Mouse (Mus musculus): ENCODE data around the gene Ppme1. TPM values are rescaled to one million over a fixed set of nuclear protein-coding genes. Genes with fewer than 3 reads are reported as not detected.

Ppme1 gene
- total RNA-seq (2023; ENCODE audit: inconsistent age): 32.1 to 36.4 TPM (median 34.5 TPM) in 4 replicates

GRCm38 (mm10) chr7:100371495-100372451 is at the start of gene Ppme1, which contains the start of gene C2cd3:
Ppme1 (minus strand) TSS chr7:100372307.
C2cd3 (plus strand) TSS chr7:100372233.

GRCm38 (mm10) chr7:100285383-100285782 is 86.7 kb downstream of the Ppme1 start, which contains the start of gene P4ha3:
P4ha3 (plus strand) TSS chr7:100285520.

Other genes starting within 250 kb of the Ppme1 start
- gene Lipt2, start 213.0 kb downstream of the Ppme1 start, total RNA-seq (2023; ENCODE audit: inconsistent age): 0.51 to 1.7 TPM (median 0.95 TPM) in 4 replicates
- gene Kcne3, start 195.8 kb downstream of the Ppme1 start, total RNA-seq (2023; ENCODE audit: inconsistent age): not detected in 4 replicates
- gene Pgm2l1, start 144.9 kb downstream of the Ppme1 start, total RNA-seq (2023; ENCODE audit: inconsistent age): 16.4 to 19.8 TPM (median 17.5 TPM) in 4 replicates
- gene P4ha3, start 86.8 kb downstream of the Ppme1 start, total RNA-seq (2023; ENCODE audit: inconsistent age): 0.39 TPM in 1 of 4 replicates, not detected in the others
- gene C2cd3, start 74 bp downstream of the Ppme1 start, total RNA-seq (2023; ENCODE audit: inconsistent age): 67.3 to 80.2 TPM (median 75.1 TPM) in 4 replicates
- 0.45 to 1.6 TPM (median 0.99 TPM) in 4 replicates for gene Ucp3, start 100.7 kb upstream of the Ppme1 start, total RNA-seq (2023; ENCODE audit: inconsistent age)
- gene Ucp2, start 121.0 kb upstream of the Ppme1 start, total RNA-seq (2023; ENCODE audit: inconsistent age): 1,091 to 1,157 TPM (median 1,116 TPM) in 4 replicates
- 0.45 to 1.2 TPM (median 0.60 TPM) in 3 of 4 replicates, not detected in the other for gene Dnajb13, start 142.7 kb upstream of the Ppme1 start, total RNA-seq (2023; ENCODE audit: inconsistent age)
- gene Coa4, start 164.8 kb upstream of the Ppme1 start, total RNA-seq (2023; ENCODE audit: inconsistent age): 6.4 to 13.8 TPM (median 6.9 TPM) in 4 replicates
- 49.3 to 56.8 TPM (median 50.6 TPM) in 4 replicates for gene Rab6a, start 235.1 kb upstream of the Ppme1 start, total RNA-seq (2023; ENCODE audit: inconsistent age)
- gene Mrpl48, start 236.0 kb upstream of the Ppme1 start, total RNA-seq (2023; ENCODE audit: inconsistent age): 27.7 to 31.3 TPM (median 30.1 TPM) in 4 replicates

Measured in B cell, adult (primary cell).